Mouse (Mus musculus) thymus, adult 2 months (tissue): Measurements from ENCODE around the gene Gm13283.

Source experiments
- CTCF ChIP-seq: fragments of 200-500 bp; IDR thresholded peaks from 2 replicates; pipeline ENCODE4 v1.5.1; 2012; ENCODE audit warnings: mild to moderate bottlenecking, control low read depth, low read length, moderate library complexity, borderline replicate concordance; ENCODE audit not compliant: control insufficient read depth, poor library complexity, insufficient read depth; ENCODE audit errors: extremely low read depth
- POLR2A ChIP-seq: fragments of 200-500 bp; IDR thresholded peaks from 2 replicates; pipeline ENCODE4 v1.6.1; 2012; ENCODE audit warnings: mild to moderate bottlenecking, low read length, control low read depth, moderate library complexity; ENCODE audit not compliant: control insufficient read depth, poor library complexity, insufficient read depth; ENCODE audit errors: extremely low read depth

DNA sequence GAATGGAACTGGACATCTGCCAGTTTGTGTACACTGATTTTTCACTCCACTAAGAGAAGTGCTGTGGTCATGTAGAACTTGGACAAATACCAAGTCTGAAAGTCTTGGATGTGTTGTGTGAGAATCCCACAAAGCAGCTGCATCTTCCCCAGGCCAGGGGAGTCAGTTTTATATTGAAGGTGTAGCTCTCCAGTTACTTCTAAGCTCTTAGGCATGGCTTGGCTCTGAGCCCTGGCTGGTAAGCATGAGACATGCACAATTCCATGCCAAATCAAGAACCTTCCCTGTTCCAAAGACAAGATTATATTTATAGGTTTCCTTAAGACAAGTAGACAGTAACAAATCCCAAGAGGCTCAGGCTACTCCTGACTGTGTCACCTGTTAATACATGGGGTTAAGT lies 44.9 kb upstream of the Gm13283 start:
- TF ChIP-seq POLR2A (no peak), CTCF (no peak)
